Mouse (Mus musculus) c-Kit-positive CD71-negative TER-119-negative erythroid progenitor cells, embryonic 14.5 days (primary cell): ENCODE measurements around the gene Ass1.
"Not testable (repeated sequence)": the region's sequence is repeated elsewhere in the genome, so short reads cannot be mapped to it uniquely, and the experiment has no call there.

Source experiments
- DNase-seq: peaks from one replicate; pipeline ENCODE4 v3.0.0-alpha.2; 2013; ENCODE audit warnings: low read depth

Gene Ass1

GRCm38 (mm10) chr2:31537054-31537453, 67.0 kb downstream of the Ass1 start:
- DNase-seq: no peak

GRCm38 (mm10) chr2:31538745-31539144, 68.7 kb downstream of the Ass1 start:
- DNase-seq: no peak

GRCm38 (mm10) chr2:31541581-31541980, 71.6 kb downstream of the Ass1 start:
- no peak for DNase-seq

GRCm38 (mm10) chr2:31547726-31548125, 77.7 kb downstream of the Ass1 start:
- DNase-seq: no peak

- DNase-seq: no peak
Observed at GRCm38 (mm10) chr2:31550503-31550902, 80.5 kb downstream of the Ass1 start.

GRCm38 (mm10) chr2:31551351-31551750, 81.3 kb downstream of the Ass1 start:
- DNase-seq: not testable (repeated sequence)

GRCm38 (mm10) chr2:31551971-31552370, 82.0 kb downstream of the Ass1 start:
- no peak for DNase-seq

- DNase-seq: no peak
Observed at GRCm38 (mm10) chr2:31554619-31555018, 84.6 kb downstream of the Ass1 start.
